Mouse (Mus musculus): Measurements from ENCODE around the gene Jag2.

DNA sequence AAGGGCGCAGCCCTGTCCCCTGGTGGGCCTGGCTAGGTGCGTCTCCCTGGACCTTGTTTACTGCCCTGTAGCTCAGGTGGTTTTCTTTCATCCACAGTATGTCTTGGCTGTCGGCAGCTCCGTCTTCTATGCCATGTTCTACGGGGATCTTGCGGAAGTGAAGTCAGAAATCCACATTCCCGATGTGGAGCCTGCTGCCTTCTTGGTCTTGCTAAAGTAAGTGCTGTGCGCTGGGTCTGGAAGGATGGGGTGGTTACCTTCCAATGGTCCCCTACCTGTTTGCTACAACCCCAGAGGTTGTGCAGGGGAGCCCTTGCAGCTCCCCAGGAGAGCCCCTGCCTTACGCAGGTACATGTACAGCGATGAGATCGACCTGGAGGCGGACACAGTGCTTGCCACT is 47.6 kb upstream of the Jag2 start:
- TF ChIP-seq MAFK (IDR thresholded peaks at IDR 0.05; ENCODE audit: insufficient read depth, low read depth, low read length), result no peak
- no peak for TF ChIP-seq CHD2 (IDR thresholded peaks at IDR 0.05; ENCODE audit: low read depth, low read length)
- TF ChIP-seq HCFC1 (IDR thresholded peaks at IDR 0.05; ENCODE audit: borderline replicate concordance, insufficient read depth, low read length), result no peak

Data from ES-E14 (cell line).